Mouse (Mus musculus): ENCODE measurements around the gene Fosb. TPM values are rescaled to one million over a fixed set of nuclear protein-coding genes. Genes with fewer than 3 reads are reported as not detected.

Fosb gene
- polyA plus RNA-seq, 1 experiment from 2014 or later: 0.22 TPM

DNA sequence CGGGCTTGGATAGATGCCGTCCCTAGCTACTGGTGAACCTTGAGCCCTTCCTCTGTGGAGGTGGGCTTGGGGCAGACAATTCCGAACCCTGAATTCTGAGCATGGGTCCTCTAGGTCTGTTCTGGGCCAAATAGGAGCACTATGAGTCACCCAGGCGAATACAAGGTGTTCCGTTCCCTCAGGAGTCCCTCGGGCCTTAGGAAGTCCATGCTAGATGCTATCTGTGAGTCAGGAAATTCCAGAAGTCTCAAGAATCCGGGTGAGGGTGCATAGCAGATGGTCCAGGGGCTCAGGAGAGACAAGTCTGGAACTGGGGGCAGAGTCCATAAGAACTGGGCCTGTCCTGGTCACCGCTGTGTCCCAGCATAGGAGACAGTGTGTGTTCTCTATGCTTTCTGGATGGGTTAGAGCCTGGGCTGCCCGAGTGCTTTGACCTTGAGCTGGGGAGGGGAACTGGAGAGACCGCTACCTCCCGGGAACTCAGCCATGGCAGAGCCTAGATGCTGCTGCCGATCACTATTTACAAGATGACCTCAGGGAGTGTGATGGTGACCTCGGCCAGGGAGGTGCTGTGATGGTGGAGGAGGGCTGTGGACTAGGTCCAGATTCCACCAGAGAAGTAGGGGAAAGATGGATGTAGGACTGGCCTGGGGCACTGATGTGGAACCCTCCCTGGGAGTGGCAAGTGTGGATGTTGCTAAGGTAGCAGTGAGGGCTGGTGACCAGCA is 39.5 kb upstream of the Fosb start:
- 72% methylated on average over 13 of the region's 13 CpGs for WGBS

DNA sequence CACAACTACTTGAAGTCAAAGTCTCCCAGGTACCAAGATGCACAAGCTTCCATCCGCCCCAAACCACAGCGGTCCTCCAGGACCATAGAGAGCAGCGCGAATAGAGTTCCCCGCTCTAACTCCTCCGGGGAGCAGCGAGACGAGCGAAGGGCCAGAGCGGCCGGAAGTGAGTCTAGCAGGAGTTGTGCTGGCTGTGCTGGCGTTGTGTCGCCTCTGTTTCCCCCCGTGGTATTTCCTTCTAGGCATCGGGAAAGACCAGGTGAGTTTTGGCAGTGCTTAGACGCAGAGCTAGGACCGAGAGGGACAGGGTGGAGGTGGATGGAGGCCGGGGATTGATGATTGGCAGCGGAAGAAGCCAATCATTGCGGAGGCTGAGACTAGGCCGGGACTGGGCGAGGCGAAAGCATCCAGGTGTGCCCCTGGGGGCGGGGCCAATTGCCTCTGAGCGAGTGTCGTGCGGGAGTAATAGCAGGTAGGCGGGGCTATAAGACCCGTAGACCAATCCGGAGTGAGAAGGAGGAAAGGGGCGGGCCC is 35.2 kb upstream of the Fosb start:
- Histone ChIP-seq H3K27ac (replicated peaks in 1 of 2; ENCODE audit: control insufficient read depth in 1 of 2, insufficient read depth in 1 of 2, low read depth in 2 of 2, low read length in 2 of 2) (peak overlapping the region; percentile 73 to 80), H3K4me2 (ENCODE audit: low read length) (peak overlapping the region; percentile 82), H3K36me3 (ENCODE audit: control insufficient read depth, insufficient read depth, low read length) (peaks cover 24% of the 10 kb centered on the region), H3K4me3 (ENCODE audit: control insufficient read depth in 1 of 2, insufficient read depth in 1 of 2, low read depth in 1 of 2, low read length in 2 of 2) (peak overlapping the region; percentile 69 to 95), H3K9ac (ENCODE audit: low read length) (peak overlapping the region; percentile 79), H3K9me3 (ENCODE audit: control insufficient read depth, low read length) (no peaks in the 10 kb centered on the region), H3K4me1 (ENCODE audit: control insufficient read depth in 2 of 2, insufficient read depth in 2 of 2, low read length in 2 of 2) (peaks cover 21 to 36% of the 10 kb centered on the region in 2 experiments), H3K27me3 (ENCODE audit: control insufficient read depth, insufficient read depth, low read length) (no peaks in the 10 kb centered on the region)
- ATAC-seq (ENCODE audit: insufficient number of reproducible peaks, insufficient read depth, low FRiP score, low read depth): peak; percentile 79
- WGBS: under 1% methylated on average over 31 of the region's 31 CpGs

More for the DNA sequence above, 39.5 kb upstream of the Fosb start:
- Histone ChIP-seq H3K27ac (replicated peaks in 1 of 2; ENCODE audit: control insufficient read depth in 1 of 2, insufficient read depth in 1 of 2, low read depth in 2 of 2, low read length in 2 of 2) (no peak overlapping the region), H3K4me2 (ENCODE audit: low read length) (no peak overlapping the region), H3K4me3 (ENCODE audit: control insufficient read depth in 1 of 2, insufficient read depth in 1 of 2, low read depth in 1 of 2, low read length in 2 of 2) (no peak overlapping the region), H3K36me3 (ENCODE audit: control insufficient read depth, insufficient read depth, low read length) (peaks cover 60% of the 10 kb centered on the region), H3K27me3 (ENCODE audit: control insufficient read depth, insufficient read depth, low read length) (no peaks in the 10 kb centered on the region), H3K9me3 (ENCODE audit: control insufficient read depth, low read length) (no peaks in the 10 kb centered on the region), H3K4me1 (ENCODE audit: control insufficient read depth in 2 of 2, insufficient read depth in 2 of 2, low read length in 2 of 2) (peaks cover 9 to 10% of the 10 kb centered on the region in 2 experiments), H3K9ac (ENCODE audit: low read length) (peak overlapping the region; percentile 30; the same call in 1 of the 2 replicates)
- ATAC-seq (ENCODE audit: insufficient number of reproducible peaks, insufficient read depth, low FRiP score, low read depth): no peak

DNA sequence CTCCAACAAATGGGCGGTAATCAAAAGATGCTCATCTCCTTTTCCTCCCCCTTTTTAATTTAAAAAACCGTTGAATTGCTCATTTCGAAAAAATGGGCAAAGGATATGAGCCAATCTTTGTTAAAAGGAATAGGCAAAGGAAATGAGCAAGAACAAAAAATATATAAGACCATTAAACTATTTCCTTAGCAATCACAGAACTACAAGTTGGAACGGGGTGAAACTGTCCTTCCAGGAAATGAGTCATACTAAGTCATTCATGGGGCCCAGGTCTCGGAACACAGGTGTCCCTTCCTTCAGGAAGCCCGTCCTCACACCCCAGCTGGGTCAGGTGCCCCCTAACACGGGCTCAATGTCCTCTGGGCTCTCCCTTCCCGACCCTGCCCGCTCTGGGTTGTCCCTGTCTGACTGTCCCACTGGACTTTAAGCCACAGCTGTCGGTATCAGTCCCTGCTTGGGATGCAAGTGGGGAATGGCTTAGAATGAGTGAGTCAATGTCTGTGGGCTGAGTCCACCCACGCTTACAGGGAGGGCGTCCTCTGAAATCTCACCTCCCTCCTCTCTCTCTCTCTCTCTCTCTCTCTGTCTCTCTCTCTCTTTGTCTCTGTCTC is 34.5 kb upstream of the Fosb start, which contains the start of gene Ercc1:
Gene Ercc1, plus strand, starts transcription at position 542 of the 611 bp plus-strand sequence.
- Histone ChIP-seq H3K36me3 (ENCODE audit: control insufficient read depth, insufficient read depth, low read length) (peaks cover 17% of the 10 kb centered on the region), H3K4me1 (ENCODE audit: control insufficient read depth in 2 of 2, insufficient read depth in 2 of 2, low read length in 2 of 2) (peaks cover 23 to 41% of the 10 kb centered on the region in 2 experiments), H3K27me3 (ENCODE audit: control insufficient read depth, insufficient read depth, low read length) (no peaks in the 10 kb centered on the region), H3K4me2 (ENCODE audit: low read length) (peak within 1 kb of the TSS; percentile 82), H3K4me3 (ENCODE audit: control insufficient read depth in 1 of 2, insufficient read depth in 1 of 2, low read depth in 1 of 2, low read length in 2 of 2) (peak within 1 kb of the TSS; percentile 69 to 95), H3K27ac (replicated peaks in 1 of 2; ENCODE audit: control insufficient read depth in 1 of 2, insufficient read depth in 1 of 2, low read depth in 2 of 2, low read length in 2 of 2) (peak within 1 kb of the TSS; percentile 73 to 80), H3K9ac (ENCODE audit: low read length) (peak within 1 kb of the TSS; percentile 79), H3K9me3 (ENCODE audit: control insufficient read depth, low read length) (no peaks in the 10 kb centered on the region)
- no peak for ATAC-seq (ENCODE audit: insufficient number of reproducible peaks, insufficient read depth, low FRiP score, low read depth)
- WGBS: 24% methylated on average over 12 of the region's 12 CpGs

DNA sequence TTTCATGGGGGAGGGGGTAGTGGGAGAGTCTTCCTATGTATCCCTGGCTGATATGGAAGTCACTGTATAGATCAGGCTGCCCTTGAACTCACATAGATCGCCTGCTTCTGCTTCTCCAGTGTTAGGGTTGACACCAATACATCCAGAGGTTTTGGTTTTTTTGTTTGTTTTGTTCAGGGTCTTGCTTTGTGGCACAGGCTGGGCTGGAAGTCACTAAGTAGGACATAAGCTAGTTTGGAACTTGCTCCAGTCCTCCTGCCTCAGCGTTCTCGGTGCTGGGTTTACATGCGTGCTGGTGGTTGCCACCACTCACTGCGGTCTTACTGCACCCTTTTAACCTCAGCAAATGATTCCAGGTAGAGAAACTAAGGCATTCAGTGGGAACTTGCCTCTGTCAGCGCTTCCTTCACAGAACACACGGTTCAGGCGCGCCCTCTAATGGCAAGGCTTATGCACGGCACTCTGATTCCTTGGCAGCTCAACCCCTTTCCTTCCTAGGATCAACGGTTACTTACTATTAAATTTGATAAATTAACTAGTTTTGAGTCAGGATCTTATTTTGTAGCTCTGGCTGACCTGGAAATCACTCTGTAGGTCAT is 33.5 kb upstream of the Fosb start:
- Histone ChIP-seq H3K27me3 (ENCODE audit: control insufficient read depth, insufficient read depth, low read length) (no peaks in the 10 kb centered on the region), H3K4me2 (ENCODE audit: low read length) (peak overlapping the region; percentile 74), H3K36me3 (ENCODE audit: control insufficient read depth, insufficient read depth, low read length) (peaks cover 8% of the 10 kb centered on the region), H3K9me3 (ENCODE audit: control insufficient read depth, low read length) (no peaks in the 10 kb centered on the region), H3K27ac (replicated peaks in 1 of 2; ENCODE audit: control insufficient read depth in 1 of 2, insufficient read depth in 1 of 2, low read depth in 2 of 2, low read length in 2 of 2) (0 out of 4 replicates have a peak overlapping the region, but pooled peaks of 1 of the 2 experiments have one; percentile 8), H3K4me1 (ENCODE audit: control insufficient read depth in 2 of 2, insufficient read depth in 2 of 2, low read length in 2 of 2) (peaks cover 27 to 42% of the 10 kb centered on the region in 2 experiments), H3K4me3 (ENCODE audit: control insufficient read depth in 1 of 2, insufficient read depth in 1 of 2, low read depth in 1 of 2, low read length in 2 of 2) (no peak overlapping the region), H3K9ac (ENCODE audit: low read length) (no peak overlapping the region)
- 2% methylated on average over 11 of the region's 11 CpGs for WGBS
- ATAC-seq (ENCODE audit: insufficient number of reproducible peaks, insufficient read depth, low FRiP score, low read depth): no peak

DNA sequence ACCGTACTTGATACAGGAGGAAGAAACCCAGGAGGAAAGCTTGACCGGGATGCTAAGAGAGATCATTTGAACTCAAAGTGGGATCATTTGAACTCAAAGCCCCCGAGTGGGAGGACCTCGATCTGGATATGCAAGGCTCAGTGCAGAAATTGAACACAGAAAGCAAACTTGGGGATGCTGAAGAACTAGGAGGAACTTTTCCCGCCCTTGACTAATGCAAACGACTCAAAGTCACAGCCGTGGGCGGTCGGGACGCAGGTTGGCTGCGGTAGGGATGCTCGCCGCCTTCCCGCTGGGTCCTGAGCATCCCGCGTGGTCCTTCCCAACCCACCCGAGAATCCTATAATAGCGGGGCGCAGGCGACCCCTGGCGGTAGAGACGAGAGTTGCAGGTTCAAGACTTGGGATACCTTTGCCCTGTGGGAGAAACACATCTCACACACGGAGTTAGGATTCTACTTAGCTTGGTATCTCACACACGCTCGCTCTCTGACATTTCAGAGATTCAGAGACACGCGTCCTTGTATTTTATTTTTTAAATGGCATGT is 32.7 kb upstream of the Fosb start:
- Histone ChIP-seq H3K36me3 (ENCODE audit: control insufficient read depth, insufficient read depth, low read length) (peaks cover 2% of the 10 kb centered on the region; the same call in 1 of the 2 replicates), H3K4me1 (ENCODE audit: control insufficient read depth in 2 of 2, insufficient read depth in 2 of 2, low read length in 2 of 2) (peaks cover 31 to 42% of the 10 kb centered on the region in 2 experiments), H3K4me3 (ENCODE audit: control insufficient read depth in 1 of 2, insufficient read depth in 1 of 2, low read depth in 1 of 2, low read length in 2 of 2) (peak overlapping the region; percentile 44 to 55), H3K27me3 (ENCODE audit: control insufficient read depth, insufficient read depth, low read length) (no peaks in the 10 kb centered on the region), H3K9ac (ENCODE audit: low read length) (peak overlapping the region; percentile 69), H3K9me3 (ENCODE audit: control insufficient read depth, low read length) (no peaks in the 10 kb centered on the region), H3K4me2 (ENCODE audit: low read length) (peak overlapping the region; percentile 74), H3K27ac (replicated peaks in 1 of 2; ENCODE audit: control insufficient read depth in 1 of 2, insufficient read depth in 1 of 2, low read depth in 2 of 2, low read length in 2 of 2) (peak overlapping the region; percentile 94 to 99)
- 0% methylated on average over 27 of the region's 27 CpGs for WGBS
- peak; percentile 36; the same call in 1 of the 2 replicates for ATAC-seq (ENCODE audit: insufficient number of reproducible peaks, insufficient read depth, low FRiP score, low read depth)

DNA sequence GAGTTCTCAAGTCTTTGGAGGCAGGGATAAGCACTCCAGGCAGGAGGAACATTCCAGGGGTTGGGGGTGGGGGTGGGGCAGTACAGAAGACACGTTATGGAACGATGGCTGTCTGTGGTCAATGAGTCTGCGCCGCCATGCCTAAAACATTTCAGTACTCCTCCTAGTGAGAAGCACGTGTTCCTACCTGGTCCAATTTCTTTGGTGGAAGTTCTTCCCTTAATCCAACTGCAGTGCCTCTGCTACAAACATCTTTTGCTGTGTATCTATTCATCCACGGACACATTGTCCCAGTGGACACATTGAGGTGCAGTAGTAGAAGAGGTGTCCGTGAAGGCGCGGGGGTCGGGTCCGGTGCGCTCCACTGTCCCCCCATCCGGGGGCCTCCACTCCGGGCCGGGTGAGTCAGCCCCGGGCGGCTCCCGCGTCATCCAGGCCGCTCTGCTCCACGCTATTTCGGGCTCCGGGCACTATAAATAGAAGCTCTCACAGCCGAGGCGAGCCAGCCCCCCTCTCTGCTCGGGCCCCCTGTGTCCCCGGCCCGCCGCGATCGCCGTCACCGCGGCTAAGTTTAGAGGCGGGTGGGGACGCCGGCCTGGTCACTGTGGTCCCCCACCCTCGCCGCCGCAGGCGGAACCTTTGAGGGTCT is 32.0 kb upstream of the Fosb start:
- peak; percentile 83 for ATAC-seq (ENCODE audit: insufficient number of reproducible peaks, insufficient read depth, low FRiP score, low read depth)
- under 1% methylated on average over 41 of the region's 41 CpGs for WGBS

More for the DNA sequence above, 32.0 kb upstream of the Fosb start:
- no peaks in the 10 kb centered on the region for H3K9me3 ChIP-seq (ENCODE audit: control insufficient read depth, low read length)
- peak overlapping the region; percentile 94 to 99 for H3K27ac ChIP-seq (replicated peaks in 1 of 2; ENCODE audit: control insufficient read depth in 1 of 2, insufficient read depth in 1 of 2, low read depth in 2 of 2, low read length in 2 of 2)
- H3K9ac ChIP-seq (ENCODE audit: low read length): peak overlapping the region; percentile 69
- peak overlapping the region; percentile 44 to 55 for H3K4me3 ChIP-seq (ENCODE audit: control insufficient read depth in 1 of 2, insufficient read depth in 1 of 2, low read depth in 1 of 2, low read length in 2 of 2)
- H3K4me1 ChIP-seq (ENCODE audit: control insufficient read depth in 2 of 2, insufficient read depth in 2 of 2, low read length in 2 of 2): peaks cover 38 to 47% of the 10 kb centered on the region in 2 experiments
- H3K27me3 ChIP-seq (ENCODE audit: control insufficient read depth, insufficient read depth, low read length): no peaks in the 10 kb centered on the region
- H3K36me3 ChIP-seq (ENCODE audit: control insufficient read depth, insufficient read depth, low read length): 0 out of 2 replicates have a peak, but pooled peaks cover under 1% of the 10 kb centered on the region
- peak overlapping the region; percentile 74 for H3K4me2 ChIP-seq (ENCODE audit: low read length)
